In the genomic region with DNA sequence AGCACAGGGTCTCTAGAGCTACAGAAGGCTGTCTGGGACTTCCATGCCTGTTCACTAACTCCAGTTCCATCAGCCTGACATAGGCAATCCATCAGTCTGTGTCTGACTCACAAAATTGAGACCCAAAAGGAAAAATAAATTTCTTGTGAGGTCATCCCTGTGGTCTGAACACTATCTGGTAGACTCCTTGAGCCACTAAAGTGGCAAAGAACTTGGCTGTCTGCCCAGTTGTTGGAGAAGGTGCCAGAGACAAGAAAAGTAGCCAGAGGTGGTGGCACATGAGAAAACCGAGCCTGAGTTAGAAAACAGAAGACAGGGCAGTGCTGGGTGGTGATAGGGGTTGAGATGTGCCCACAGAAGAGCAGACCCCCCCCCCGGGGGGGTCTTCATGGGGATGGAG, we compare ENCODE assay signal across 13 mouse cellular contexts.
DNase-seq lines count a peak whose midpoint lies in the region; ATAC-seq lines count a peak whose summit lies in the region.
"Had no signal": no experiment of that assay in that cellular context is flagged by ENCODE, and none has a peak within 500 bp of the region (broad histone marks: within the 10 kb centered on the region; RNA-seq: fewer than 3 reads in every experiment).

No protein-coding gene starts in this region.

- no peak overlapping the region for H3K4me2 ChIP-seq in heart, embryonic 11.5 days
- no peak overlapping the region for H3K4me2 ChIP-seq in heart, embryonic 13.5 days
- H3K4me2 ChIP-seq: hindbrain, embryonic 13.5 days; liver, embryonic 12.5 days; stomach, embryonic 15.5 days had no signal

- H3K27ac ChIP-seq in heart, embryonic 11.5 days (ENCODE audit: low read depth, low read length): no peak overlapping the region; the same call in 1 of the 2 replicates
- H3K27ac ChIP-seq in heart, embryonic 13.5 days (replicated peaks): peak overlapping the region; percentile 73
- H3K27ac ChIP-seq: hindbrain, embryonic 13.5 days; liver, embryonic 12.5 days; stomach, embryonic 15.5 days had no signal

- no peak overlapping the region for H3K9ac ChIP-seq in heart, embryonic 11.5 days (ENCODE audit: low read depth, low read length)
- no peak overlapping the region for H3K9ac ChIP-seq in heart, embryonic 13.5 days
- H3K9ac ChIP-seq: hindbrain, embryonic 13.5 days; liver, embryonic 12.5 days; stomach, embryonic 15.5 days had no signal

- WGBS in heart, embryonic 11.5 days (ENCODE audit: insufficient replicate concordance): 26% methylated on average over 2 of the region's 2 CpGs
- WGBS in heart, embryonic 13.5 days: 28% methylated on average over 2 of the region's 2 CpGs

- H3K36me3 ChIP-seq in heart, embryonic 11.5 days (ENCODE audit: control insufficient read depth, insufficient read depth, low read length): no peaks in the 10 kb centered on the region
- H3K36me3 ChIP-seq in heart, embryonic 13.5 days: no peaks in the 10 kb centered on the region
- H3K36me3 ChIP-seq: hindbrain, embryonic 13.5 days; liver, embryonic 12.5 days; stomach, embryonic 15.5 days had no signal

- peak; percentile 90 for DNase-seq in heart, adult 11 months
- peak; percentile 60 to 61 for DNase-seq in adrenal gland, postnatal 36 days
- peak; percentile 28 for DNase-seq in lung, postnatal 14 days
- no peak for DNase-seq in ovary, postnatal 14 days (ENCODE audit: low spot score)
- no peak for DNase-seq in MN1 (ENCODE audit: low spot score)
- DNase-seq in T-cell, adult 2 months (ENCODE audit: low spot score): no peak
- DNase-seq: midbrain, embryonic 14.5 days had no signal

- peaks cover 12% of the 10 kb centered on the region for H3K4me1 ChIP-seq in heart, embryonic 11.5 days (ENCODE audit: control insufficient read depth, insufficient read depth, low read length)
- peaks cover 30% of the 10 kb centered on the region for H3K4me1 ChIP-seq in heart, embryonic 13.5 days
- H3K4me1 ChIP-seq: hindbrain, embryonic 13.5 days; liver, embryonic 12.5 days; stomach, embryonic 15.5 days had no signal

- no peaks in the 10 kb centered on the region for H3K9me3 ChIP-seq in heart, embryonic 11.5 days (replicated peaks; ENCODE audit: control insufficient read depth, low read length)
- no peaks in the 10 kb centered on the region for H3K9me3 ChIP-seq in heart, embryonic 13.5 days
- H3K9me3 ChIP-seq: hindbrain, embryonic 13.5 days; liver, embryonic 12.5 days; stomach, embryonic 15.5 days had no signal

- no peak overlapping the region for H3K4me3 ChIP-seq in heart, embryonic 11.5 days (ENCODE audit: low read depth, low read length)
- H3K4me3 ChIP-seq in heart, embryonic 13.5 days: no peak overlapping the region
- H3K4me3 ChIP-seq: erythroblast, embryonic 14.5 days; hindbrain, embryonic 13.5 days; liver, embryonic 12.5 days; stomach, embryonic 15.5 days had no signal

- no peak for ATAC-seq in heart, embryonic 11.5 days (replicated peaks; ENCODE audit: insufficient number of reproducible peaks, low FRiP score, low TSS enrichment)
- ATAC-seq in heart, embryonic 13.5 days (ENCODE audit: extremely low read depth, insufficient number of reproducible peaks, low FRiP score, low TSS enrichment): no peak; the same call in 1 of the 2 replicates
- ATAC-seq: liver, embryonic 12.5 days had no signal

- H3K27me3 ChIP-seq in heart, embryonic 11.5 days (ENCODE audit: control insufficient read depth, insufficient read depth, low read length): no peaks in the 10 kb centered on the region
- H3K27me3 ChIP-seq in heart, embryonic 13.5 days (replicated peaks): no peaks in the 10 kb centered on the region
- H3K27me3 ChIP-seq: hindbrain, embryonic 13.5 days; liver, embryonic 12.5 days; stomach, embryonic 15.5 days had no signal

Comparison
In these comparisons a context has a peak if more than half of its experiments do, and no peak if none do; other contexts are left out.
1. DNase-seq: peak in heart, adult 11 months (single experiment), adrenal gland, postnatal 36 days (2 of 2) and lung, postnatal 14 days (single experiment); none in ovary, postnatal 14 days (single experiment), MN1 (single experiment) and T-cell, adult 2 months (single experiment).